Mouse (Mus musculus): ENCODE results near the gene Celf1.

- TF ChIP-seq HCFC1 (IDR thresholded peaks at IDR 0.05; ENCODE audit: borderline replicate concordance, insufficient read depth, low read length) (no peak), CHD2 (IDR thresholded peaks at IDR 0.05; ENCODE audit: low read depth, low read length) (no peak)
These were observed 124.0 kb downstream of the Celf1 start for GRCm38 (mm10) chr2:91064211-91064610.

All from ES-E14 (cell line).